Mouse (Mus musculus) MEL (cell line): Measurements from ENCODE around the gene Macrod2. TPM values are rescaled to one million over a fixed set of nuclear protein-coding genes. Genes with fewer than 3 reads are reported as not detected.

Experiments
- DNase-seq: peaks from one replicate; pipeline ENCODE4 v3.0.0; 2011; ENCODE audit warnings: low read depth, low spot score
- H3K27ac ChIP-seq: 2 replicates; pipeline ENCODE4 v1.5.1; 2012; ENCODE audit warnings: low read depth, mild to moderate bottlenecking, control low read depth, low read length, moderate library complexity; ENCODE audit not compliant: control insufficient read depth
- H3K27me3 ChIP-seq, 2 experiments: fragments of 150-350 bp in 1 of 2; sonication (generic) in 1 of 2; 2 replicates each; pipeline ENCODE4 v1.6.1; 2012; ENCODE audit warnings: low read length in 2 of 2, mild to moderate bottlenecking in 2 of 2, improper control_type of control experiment in 1 of 2, moderate library complexity in 1 of 2; ENCODE audit not compliant: insufficient read depth in 2 of 2, control insufficient read depth in 1 of 2
- H3K36me3 ChIP-seq, 2 experiments: 2 replicates each; pipeline ENCODE4 v1.6.1; 2012 to 2014; ENCODE audit warnings: low read length in 2 of 2, improper control_type of control experiment in 1 of 2, inconsistent platforms in 1 of 2, mild to moderate bottlenecking in 1 of 2; ENCODE audit not compliant: insufficient read depth in 2 of 2, control insufficient read depth in 1 of 2
- H3K4me1 ChIP-seq, 2 experiments: fragments of 150-350 bp in 1 of 2; sonication (generic) in 1 of 2; 2 replicates each; pipeline ENCODE4 v1.6.1; 2012; ENCODE audit warnings: low read length in 2 of 2, improper control_type of control experiment in 1 of 2, mild to moderate bottlenecking in 1 of 2; ENCODE audit not compliant: insufficient read depth in 2 of 2, control insufficient read depth in 1 of 2
- H3K4me3 ChIP-seq, 2 experiments: fragments of 150-350 bp in 1 of 2; sonication (generic) in 1 of 2; 2 replicates each; pipeline ENCODE4 v1.5.1; 2012; ENCODE audit warnings: low read depth in 2 of 2, low read length in 2 of 2, mild to moderate bottlenecking in 2 of 2, moderate library complexity in 2 of 2, control low read depth in 1 of 2, improper control_type of control experiment in 1 of 2; ENCODE audit not compliant: control insufficient read depth in 1 of 2, insufficient read depth in 1 of 2
- H3K79me2 ChIP-seq: 2 replicates; pipeline ENCODE4 v1.6.1; 2012; ENCODE audit warnings: mild to moderate bottlenecking, low read length, moderate library complexity; ENCODE audit not compliant: control insufficient read depth, poor library complexity, insufficient read depth
- H3K9ac ChIP-seq: 2 replicates; pipeline ENCODE4 v1.6.1; 2012; ENCODE audit warnings: low read depth, mild to moderate bottlenecking, control low read depth, low read length, moderate library complexity; ENCODE audit not compliant: control insufficient read depth, poor library complexity, severe bottlenecking
- H3K9me3 ChIP-seq: fragments of 150-350 bp; sonication (generic); replicated peaks from 2 replicates; pipeline ENCODE4 v1.6.1; 2012; ENCODE audit warnings: mild to moderate bottlenecking, low read length, improper control_type of control experiment, moderate library complexity; ENCODE audit not compliant: insufficient read depth
- CHD1 ChIP-seq: IDR thresholded peaks from 2 replicates; pipeline ENCODE4 v1.6.1; 2012; ENCODE audit warnings: low read depth, mild to moderate bottlenecking, inconsistent platforms, low read length, improper control_type of control experiment
- E2F4 ChIP-seq: IDR thresholded peaks from 2 replicates; pipeline ENCODE4 v1.6.1; 2011; ENCODE audit warnings: low read depth, low read length, improper control_type of control experiment, borderline replicate concordance
- ELF1 ChIP-seq: IDR thresholded peaks from 2 replicates; pipeline ENCODE4 v1.6.1; 2014; ENCODE audit warnings: low read depth, mild to moderate bottlenecking, inconsistent platforms, low read length, improper control_type of control experiment, moderate library complexity
- ETS1 ChIP-seq: IDR thresholded peaks from 2 replicates; pipeline ENCODE4 v1.6.1; 2012; ENCODE audit warnings: low read depth, mild to moderate bottlenecking, inconsistent platforms, low read length, improper control_type of control experiment, moderate library complexity
- GATA1 ChIP-seq: IDR thresholded peaks from 2 replicates; pipeline ENCODE4 v1.6.1; 2011; ENCODE audit warnings: low read depth, low read length, improper control_type of control experiment
- JUND ChIP-seq: IDR thresholded peaks from 2 replicates; pipeline ENCODE4 v1.6.1; 2011; ENCODE audit warnings: low read depth, mild to moderate bottlenecking, improper control_type of control experiment, low read length
- MAFK ChIP-seq: IDR thresholded peaks from 2 replicates; pipeline ENCODE4 v1.6.1; 2011; ENCODE audit warnings: low read depth, mild to moderate bottlenecking, low read length, improper control_type of control experiment, borderline replicate concordance
- MAX ChIP-seq: IDR thresholded peaks from 2 replicates; pipeline ENCODE4 v1.6.1; 2011; ENCODE audit warnings: low read length, improper control_type of control experiment
- MXI1 ChIP-seq: IDR thresholded peaks from 2 replicates; pipeline ENCODE4 v1.6.1; 2011; ENCODE audit warnings: mild to moderate bottlenecking, low read depth, low read length, improper control_type of control experiment
- NELFE ChIP-seq: IDR thresholded peaks from 2 replicates; pipeline ENCODE4 v1.6.1; 2011; ENCODE audit warnings: low read depth, low read length, improper control_type of control experiment
- TAL1 ChIP-seq: IDR thresholded peaks from 2 replicates; pipeline ENCODE4 v1.6.1; 2012; ENCODE audit warnings: mild to moderate bottlenecking, inconsistent platforms, low read length, moderate library complexity, mixed read lengths
- TBP ChIP-seq: IDR thresholded peaks from 2 replicates; pipeline ENCODE4 v1.8.0; 2011; ENCODE audit warnings: low read depth, low read length, improper control_type of control experiment
- TCF12 ChIP-seq: IDR thresholded peaks from 2 replicates; pipeline ENCODE4 v1.6.1; 2014; ENCODE audit warnings: low read depth, mild to moderate bottlenecking, inconsistent platforms, low read length, improper control_type of control experiment, moderate library complexity
- UBTF ChIP-seq: IDR thresholded peaks from 2 replicates; pipeline ENCODE4 v1.6.1; 2012; ENCODE audit warnings: low read depth, mild to moderate bottlenecking, inconsistent platforms, low read length, improper control_type of control experiment, moderate library complexity, borderline replicate concordance; ENCODE audit not compliant: insufficient read depth
- ZC3H11A ChIP-seq: IDR thresholded peaks from 2 replicates; pipeline ENCODE4 v1.6.1; 2012; ENCODE audit warnings: low read depth, mild to moderate bottlenecking, inconsistent platforms, low read length, improper control_type of control experiment
- ZKSCAN1 ChIP-seq: IDR thresholded peaks from 2 replicates; pipeline ENCODE4 v1.6.1; 2012; ENCODE audit warnings: low read depth, mild to moderate bottlenecking, inconsistent platforms, low read length, improper control_type of control experiment, moderate library complexity
- polyA plus RNA-seq, 2 experiments: library from polyadenylated mRNA; stranded (reverse) in 1 of 2; unstranded in 1 of 2; fragments of >175 nt in 1 of 2; fragments of >200 nt in 1 of 2; gene quantifications; 2 replicates each; pipeline versions ENCODE4 v1.2.1 to v1.2.4; 2012; ENCODE audit warnings: low replicate concordance in 2 of 2, low read depth in 1 of 2; ENCODE audit not compliant: insufficient read length in 2 of 2, insufficient read depth in 1 of 2, missing spikeins in 1 of 2
- total RNA-seq: library from RNA; depleted of rRNA; stranded (reverse); fragments of 300-350 nt; gene quantifications from 2 replicates; pipeline ENCODE4 v1.2.3, GENCODE M21; 2012

Gene Macrod2
- total and polyA plus RNA-seq, 3 experiments = not detected

GRCm38 (mm10) chr2:140828859-140829258 is 433.8 kb downstream of the Macrod2 start:
- Histone ChIP-seq H3K4me3 (no peak overlapping the region), H3K27ac (no peak overlapping the region), H3K9ac (no peak overlapping the region), H3K27me3 (no peaks in the 10 kb centered on the region), H3K79me2 (no peaks in the 10 kb centered on the region), H3K9me3 (no peaks in the 10 kb centered on the region), H3K4me1 (no peaks in the 10 kb centered on the region), H3K36me3 (no peaks in the 10 kb centered on the region)
- no peak for DNase-seq
- no peak for TF ChIP-seq TCF12
- no peak for TF ChIP-seq ZKSCAN1
- TF ChIP-seq TBP = no peak
- TF ChIP-seq UBTF = no peak
- no peak for TF ChIP-seq MXI1

- no peak for DNase-seq
- Histone ChIP-seq H3K27me3 (no peaks in the 10 kb centered on the region), H3K79me2 (no peaks in the 10 kb centered on the region), H3K27ac (no peak overlapping the region), H3K9ac (no peak overlapping the region), H3K9me3 (no peaks in the 10 kb centered on the region), H3K36me3 (no peaks in the 10 kb centered on the region), H3K4me1 (no peaks in the 10 kb centered on the region), H3K4me3 (no peak overlapping the region)
- TF ChIP-seq ELF1 = no peak
- TF ChIP-seq JUND = no peak
- no peak for TF ChIP-seq NELFE
Measured at GRCm38 (mm10) chr2:140830086-140830485, 435.0 kb downstream of the Macrod2 start.

GRCm38 (mm10) chr2:140839371-140839770 is 444.3 kb downstream of the Macrod2 start:
- no peaks in the 10 kb centered on the region for H3K79me2 ChIP-seq
- TF ChIP-seq E2F4 = no peak
- TF ChIP-seq TAL1 = no peak
- TF ChIP-seq ETS1 = no peak
- TF ChIP-seq GATA1 = no peak
- TF ChIP-seq TBP = no peak
- no peak for TF ChIP-seq CHD1
- no peak for TF ChIP-seq ZC3H11A
- TF ChIP-seq MAX = no peak
- TF ChIP-seq MAFK = no peak
- H3K9ac ChIP-seq = no peak overlapping the region
- no peaks in the 10 kb centered on the region for H3K4me1 ChIP-seq
- H3K4me3 ChIP-seq = no peak overlapping the region
- no peaks in the 10 kb centered on the region for H3K9me3 ChIP-seq
- no peaks in the 10 kb centered on the region for H3K36me3 ChIP-seq
- H3K27me3 ChIP-seq = no peaks in the 10 kb centered on the region; a peak in 1 of 4 replicates
- DNase-seq = no peak
- H3K27ac ChIP-seq = no peak overlapping the region
